Mouse (Mus musculus): Measurements from ENCODE around the gene Ssxb1.
"Not testable (repeated sequence)": the region's sequence is repeated elsewhere in the genome, so short reads cannot be mapped to it uniquely, and the experiment has no call there.

The Ssxb1 gene

GRCm38 (mm10) chrX:8413005-8413404, at the start of gene Ssxb1:
Gene Ssxb1, plus strand, starts transcription at chrX:8413305.
- DNase-seq (ENCODE audit: low spot score in 2 of 2) = not testable (repeated sequence)

DNA sequence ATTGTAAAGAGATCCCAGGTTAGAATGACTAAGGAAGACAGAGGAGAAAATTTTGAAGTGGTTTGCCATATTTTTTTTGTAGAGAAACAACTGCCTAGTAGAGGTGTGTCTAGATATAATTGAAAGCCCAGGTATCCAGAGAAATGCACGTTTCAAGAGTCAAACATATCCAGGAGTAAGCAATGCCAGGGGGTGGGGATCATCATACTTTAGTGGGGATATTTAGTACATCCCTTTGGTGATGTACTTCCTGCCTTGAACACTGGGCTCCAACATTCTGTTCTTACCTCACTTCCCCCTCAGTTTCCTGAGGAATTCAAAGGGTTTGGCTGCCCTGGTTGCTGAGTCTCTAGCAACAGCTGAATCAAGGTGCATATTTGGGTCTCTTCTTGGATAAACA, 46.4 kb upstream of the Ssxb1 start, which contains the start of gene Ssxb9:
Gene Ssxb9, plus strand, starts transcription at position 301 of the 400 bp plus-strand sequence.
- DNase-seq (ENCODE audit: low spot score in 2 of 2) = not testable (repeated sequence)

DNA sequence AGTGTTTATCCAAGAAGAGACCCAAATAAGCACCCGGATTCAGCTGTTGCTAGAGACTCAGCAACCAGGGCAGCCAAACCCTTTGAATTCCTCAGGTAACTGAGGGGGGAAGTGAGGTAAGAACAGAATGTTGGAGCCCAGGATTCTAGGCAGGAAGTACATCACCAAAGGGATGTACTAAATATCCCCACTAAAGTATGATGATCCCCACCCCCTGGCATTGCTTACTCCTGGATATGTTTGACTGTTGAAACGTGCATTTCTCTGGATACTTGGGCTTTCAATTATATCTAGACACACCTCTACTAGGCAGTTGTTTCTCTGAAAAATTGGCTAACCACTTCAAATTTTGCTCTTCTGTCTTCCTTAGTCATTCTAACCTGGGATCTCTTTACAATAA, 48.5 kb downstream of the Ssxb1 start, which contains the start of gene Ssxb2:
Gene Ssxb2, minus strand, starts transcription at position 101 of the 400 bp plus-strand sequence.
- DNase-seq (ENCODE audit: low spot score in 2 of 2) = not testable (repeated sequence)
